Mouse (Mus musculus) bone marrow, adult 2 months (tissue): ENCODE data around the gene Myh9.

ENCODE experiments used
- CTCF ChIP-seq: fragments of 200-500 bp; IDR thresholded peaks from 2 replicates; pipeline ENCODE4 v1.5.1; 2011; ENCODE audit warnings: low read length, control low read depth; ENCODE audit not compliant: control insufficient read depth, insufficient read depth
- POLR2A ChIP-seq: fragments of 200-500 bp; IDR thresholded peaks from 2 replicates; pipeline ENCODE4 v1.6.1; 2011; ENCODE audit warnings: low read depth, mild to moderate bottlenecking, control low read depth, low read length, borderline replicate concordance; ENCODE audit not compliant: control insufficient read depth

DNA sequence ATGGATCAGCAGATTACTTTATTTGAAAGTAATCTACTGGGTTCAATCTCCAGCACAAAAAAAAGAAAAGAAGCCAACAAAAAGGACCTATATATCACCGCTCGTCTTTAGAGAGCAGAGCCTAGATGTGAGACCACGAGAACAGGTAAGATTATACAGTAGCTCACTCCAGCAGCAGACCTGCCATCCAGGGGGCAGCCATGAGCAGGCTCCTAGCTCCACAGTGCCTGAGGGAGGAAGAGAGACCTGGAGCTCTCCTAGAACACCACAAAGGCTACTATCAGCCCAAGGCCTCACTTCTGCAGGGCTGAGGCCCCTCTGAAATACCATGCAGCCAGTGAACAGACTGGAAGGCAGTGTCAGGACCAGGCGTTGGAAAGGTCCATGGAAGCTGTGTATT is 39.0 kb downstream of the Myh9 start:
- peak; percentile 14; the same call in 1 of the 2 replicates for TF ChIP-seq CTCF
- TF ChIP-seq POLR2A: no peak
